In the genomic region with DNA sequence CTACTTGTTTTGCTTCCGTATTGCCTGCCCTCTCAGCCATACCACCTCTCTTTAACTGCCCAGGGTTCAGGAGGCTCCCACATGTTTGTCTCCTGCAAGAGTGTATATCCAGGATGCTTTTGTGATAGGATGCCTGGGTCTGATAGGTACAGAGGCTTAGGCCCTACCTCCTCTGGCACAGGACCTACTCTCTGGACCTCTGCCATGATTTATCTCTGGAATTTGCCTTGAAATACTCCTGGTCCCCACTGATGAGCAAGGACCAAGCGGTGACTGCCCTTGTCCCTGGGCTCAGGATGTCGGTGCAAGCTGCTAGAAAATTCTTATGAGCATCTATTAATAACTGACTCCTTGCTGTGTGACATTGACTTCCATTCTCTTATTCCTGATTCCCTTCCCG, we compare ENCODE assay signal across 15 mouse cellular contexts. TPM values are rescaled to one million over a fixed set of nuclear protein-coding genes. Genes with fewer than 3 reads are reported as not detected.
DNase-seq lines count a peak whose midpoint lies in the region; ATAC-seq and TF ChIP-seq lines count a peak whose summit lies in the region.
"Had no signal": no experiment of that assay in that cellular context is flagged by ENCODE, and none has a peak within 500 bp of the region (broad histone marks: within the 10 kb centered on the region; RNA-seq: fewer than 3 reads in every experiment).

No protein-coding gene starts in this region.

- H3K4me2 ChIP-seq in intestine, postnatal 0 days (replicated peaks; ENCODE audit: low read depth), result no peak overlapping the region
- H3K4me2 ChIP-seq in intestine, embryonic 16.5 days (ENCODE audit: low read depth, low read length), result no peak overlapping the region
- H3K4me2 ChIP-seq: forebrain, embryonic 13.5 days; limb, embryonic 13.5 days had no signal

- DNase-seq in adrenal gland, adult 2 months, result peak; percentile 88
- no peak for DNase-seq in adrenal gland, adult 18-20 months (ENCODE audit: low spot score in 2 of 2)
- peak; percentile 64 for DNase-seq in lung, postnatal 36 days
- DNase-seq in lung, postnatal 25 days (ENCODE audit: low spot score), result no peak
- DNase-seq in gastrocnemius, postnatal 25 days, result no peak
- DNase-seq: cerebellum, adult 8-10 months; liver, postnatal 0 days; midbrain, embryonic 14.5 days had no signal

- no peak for ATAC-seq in intestine, postnatal 0 days
- ATAC-seq in intestine, embryonic 16.5 days, result no peak
- 0 out of 2 replicates have a peak, but pooled peaks have one; percentile 20 for ATAC-seq in megakaryocyte-erythroid progenitor cell, adult 5-6 weeks (replicated peaks; ENCODE audit: low FRiP score, low TSS enrichment, poor library complexity, severe bottlenecking)
- ATAC-seq: forebrain, embryonic 13.5 days; hindbrain, postnatal 0 days; liver, postnatal 0 days had no signal

- no peaks in the 10 kb centered on the region for H3K9me3 ChIP-seq in intestine, postnatal 0 days (ENCODE audit: control insufficient read depth)
- no peaks in the 10 kb centered on the region for H3K9me3 ChIP-seq in intestine, embryonic 16.5 days (ENCODE audit: control insufficient read depth, low read length)
- H3K9me3 ChIP-seq: forebrain, embryonic 13.5 days; limb, embryonic 13.5 days had no signal

- H3K27ac ChIP-seq in intestine, postnatal 0 days (ENCODE audit: low read depth, low read length), result 0 out of 2 replicates have a peak overlapping the region, but pooled peaks have one; percentile 46
- H3K27ac ChIP-seq in intestine, embryonic 16.5 days (ENCODE audit: low read length), result no peak overlapping the region
- H3K27ac ChIP-seq: forebrain, embryonic 13.5 days; heart, adult 2 months; hindbrain, postnatal 0 days had no signal

- H3K4me3 ChIP-seq in intestine, postnatal 0 days (ENCODE audit: low read depth, low read length), result no peak overlapping the region
- no peak overlapping the region for H3K4me3 ChIP-seq in intestine, embryonic 16.5 days (ENCODE audit: low read length)
- H3K4me3 ChIP-seq: forebrain, embryonic 13.5 days; heart, adult 2 months; limb, embryonic 13.5 days had no signal

- TF ChIP-seq CTCF in intestine, postnatal 0 days (IDR thresholded peaks at IDR 0.05; ENCODE audit: low read depth), result no peak

- no peaks in the 10 kb centered on the region for H3K36me3 ChIP-seq in intestine, postnatal 0 days (ENCODE audit: control insufficient read depth, insufficient read depth)
- H3K36me3 ChIP-seq in intestine, embryonic 16.5 days (ENCODE audit: control insufficient read depth, insufficient read depth, low read length), result no peaks in the 10 kb centered on the region
- H3K36me3 ChIP-seq: limb, embryonic 13.5 days had no signal

- H3K4me1 ChIP-seq in intestine, postnatal 0 days (replicated peaks; ENCODE audit: control insufficient read depth, insufficient read depth, low read length), result peaks cover 16% of the 10 kb centered on the region
- H3K4me1 ChIP-seq in intestine, embryonic 16.5 days (ENCODE audit: control insufficient read depth, insufficient read depth, low read length), result peaks cover 44% of the 10 kb centered on the region

- 81% methylated on average over 4 of the region's 4 CpGs for WGBS in intestine, postnatal 0 days
- WGBS in intestine, embryonic 16.5 days, result 77% methylated on average over 4 of the region's 4 CpGs

- H3K27me3 ChIP-seq in intestine, postnatal 0 days (replicated peaks; ENCODE audit: control insufficient read depth, insufficient read depth, low read length), result no peaks in the 10 kb centered on the region
- H3K27me3 ChIP-seq in intestine, embryonic 16.5 days (replicated peaks; ENCODE audit: control insufficient read depth, insufficient read depth, low read length), result no peaks in the 10 kb centered on the region
- H3K27me3 ChIP-seq: forebrain, embryonic 13.5 days; limb, embryonic 13.5 days had no signal

- H3K9ac ChIP-seq in intestine, postnatal 0 days (ENCODE audit: low read depth, low read length), result no peak overlapping the region
- H3K9ac ChIP-seq in intestine, embryonic 16.5 days (ENCODE audit: low read depth, low read length), result no peak overlapping the region
- H3K9ac ChIP-seq: forebrain, embryonic 13.5 days; limb, embryonic 13.5 days; liver, postnatal 0 days had no signal

RNA-seq across cellular contexts. Expression of a gene that starts 12.0 kb away (rescaled TPM):
- total RNA-seq in adrenal gland, adult 2 months (2021), result 100 to 1,000 TPM in 1 of 2 experiments, 10 to 100 TPM in 1; 83.4 to 367 TPM
- 266 and 407 TPM in 2 replicates for polyA plus RNA-seq in adrenal gland, adult 2 months (2012; rRNA removed)
- 100 to 1,000 TPM; 123 to 353 TPM for total RNA-seq in adrenal gland, adult 18-20 months (2021)
- polyA plus RNA-seq in intestine, postnatal 0 days (2015; fragmentation: Nextera tagmentation; extraction: Ambion mirVana), result 54.7 and 60.6 TPM in 2 replicates
- polyA plus RNA-seq in intestine, embryonic 16.5 days (2015; fragmentation: Nextera tagmentation; extraction: Ambion mirVana), result 52.1 and 56.5 TPM in 2 replicates
- 33.4 and 47.3 TPM in 2 replicates for total RNA-seq in megakaryocyte-erythroid progenitor cell, adult 5-6 weeks (2014; fragmentation: Nextera tagmentation)
- 20.7 and 32.0 TPM in 2 replicates for total RNA-seq in megakaryocyte-erythroid progenitor cell, adult 5-6 weeks (2017)
- total RNA-seq in gastrocnemius, postnatal 25 days (2021), result 1 to 10 TPM; 5.4 to 5.7 TPM

RNA-seq across cellular contexts. Expression of a gene that starts 16.2 kb away (rescaled TPM):
- total RNA-seq in adrenal gland, adult 2 months (2021), result 10 to 100 TPM; 24.7 to 25.4 TPM
- polyA plus RNA-seq in adrenal gland, adult 2 months (2012; rRNA removed), result 16.3 and 17.1 TPM in 2 replicates
- 10 to 100 TPM; 20.8 to 35.3 TPM for total RNA-seq in adrenal gland, adult 18-20 months (2021)
- polyA plus RNA-seq in intestine, postnatal 0 days (2015; fragmentation: Nextera tagmentation; extraction: Ambion mirVana), result 8.4 and 9.0 TPM in 2 replicates
- polyA plus RNA-seq in intestine, embryonic 16.5 days (2015; fragmentation: Nextera tagmentation; extraction: Ambion mirVana), result 13.3 and 14.7 TPM in 2 replicates
- total RNA-seq in megakaryocyte-erythroid progenitor cell, adult 5-6 weeks (2014; fragmentation: Nextera tagmentation), result 15.4 and 23.5 TPM in 2 replicates
- total RNA-seq in megakaryocyte-erythroid progenitor cell, adult 5-6 weeks (2017), result 7.6 and 18.7 TPM in 2 replicates
- 1 to 10 TPM; 4.4 TPM for total RNA-seq in gastrocnemius, postnatal 25 days (2021)

Comparison
In these comparisons a context has a peak if more than half of its experiments do, and no peak if none do; other contexts are left out.
1. DNase-seq: peak in adrenal gland, adult 2 months (single experiment) and lung, postnatal 36 days (single experiment); none in adrenal gland, adult 18-20 months (0 of 2), lung, postnatal 25 days (single experiment) and gastrocnemius, postnatal 25 days (single experiment).